Mouse (Mus musculus) urinary bladder, postnatal 10 days (tissue): ENCODE data around the gene B230307C23Rik.
"Not testable (repeated sequence)": the region's sequence is repeated elsewhere in the genome, so short reads cannot be mapped to it uniquely, and the experiment has no call there.

Experiments
- DNase-seq: peaks from one replicate; pipeline ENCODE4 v3.0.0; 2022; ENCODE audit warnings: low spot score

Gene B230307C23Rik

GRCm38 (mm10) chr16:98022081-98022480, 25.0 kb downstream of the B230307C23Rik start:
- DNase-seq = no peak

DNA sequence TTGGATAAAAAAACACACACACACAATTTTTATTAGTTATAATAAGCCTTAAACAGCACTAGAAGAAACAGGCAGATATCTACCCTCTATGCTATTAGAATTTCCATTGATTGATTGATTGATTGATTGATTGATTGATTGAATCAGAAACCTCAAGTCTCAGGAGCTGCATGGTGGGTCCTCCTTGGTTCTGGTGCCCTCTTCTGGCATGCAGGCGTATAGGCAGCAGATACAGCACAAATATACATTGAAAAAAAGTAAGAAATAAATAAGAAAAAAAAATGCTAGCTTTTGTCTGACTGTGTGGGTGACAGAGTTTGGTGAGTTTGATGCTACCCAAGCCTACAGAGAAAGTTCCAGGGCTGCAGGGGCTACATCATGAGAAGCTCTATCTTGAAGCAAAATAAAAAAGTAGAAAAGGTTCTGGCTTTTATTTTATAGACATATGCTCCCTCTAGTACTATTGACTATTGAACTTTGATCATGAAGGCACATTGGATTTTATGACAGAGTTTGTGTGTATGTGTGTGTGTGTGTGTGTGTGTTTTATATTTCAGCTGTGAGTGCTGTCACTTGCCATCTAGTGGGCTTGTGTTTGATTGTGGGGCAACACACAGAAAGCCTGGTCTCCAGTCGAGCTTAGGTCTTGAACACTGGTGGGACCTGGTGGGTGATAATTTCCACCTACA, 25.7 kb downstream of the B230307C23Rik start:
- no peak for DNase-seq

DNA sequence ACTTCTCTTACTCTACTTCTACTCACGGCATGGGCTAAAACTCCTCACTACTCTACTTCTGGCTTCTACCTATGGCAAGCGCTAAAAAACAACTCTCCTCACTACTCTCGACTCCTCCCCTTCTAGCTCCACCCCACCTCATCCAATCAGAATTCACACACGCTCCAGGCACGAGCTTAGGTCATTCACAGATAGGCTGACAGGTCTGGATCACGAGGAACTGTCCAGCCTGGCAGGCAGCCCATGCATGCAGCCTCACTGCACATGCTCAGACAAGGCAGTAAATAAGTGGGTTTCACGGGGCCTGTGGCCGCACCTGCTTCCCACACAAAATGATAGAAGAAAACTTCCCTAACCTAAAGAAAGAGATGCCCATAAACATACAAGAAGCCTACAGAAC, 29.1 kb downstream of the B230307C23Rik start:
- not testable (repeated sequence) for DNase-seq

- not testable (repeated sequence) for DNase-seq
Measured at GRCm38 (mm10) chr16:98034971-98035370, 37.9 kb downstream of the B230307C23Rik start.

- no peak for DNase-seq
Measured at GRCm38 (mm10) chr16:98041676-98042075, 44.6 kb downstream of the B230307C23Rik start.

- not testable (repeated sequence) for DNase-seq
Measured at GRCm38 (mm10) chr16:98079382-98079781, 82.3 kb downstream of the B230307C23Rik start.

DNA sequence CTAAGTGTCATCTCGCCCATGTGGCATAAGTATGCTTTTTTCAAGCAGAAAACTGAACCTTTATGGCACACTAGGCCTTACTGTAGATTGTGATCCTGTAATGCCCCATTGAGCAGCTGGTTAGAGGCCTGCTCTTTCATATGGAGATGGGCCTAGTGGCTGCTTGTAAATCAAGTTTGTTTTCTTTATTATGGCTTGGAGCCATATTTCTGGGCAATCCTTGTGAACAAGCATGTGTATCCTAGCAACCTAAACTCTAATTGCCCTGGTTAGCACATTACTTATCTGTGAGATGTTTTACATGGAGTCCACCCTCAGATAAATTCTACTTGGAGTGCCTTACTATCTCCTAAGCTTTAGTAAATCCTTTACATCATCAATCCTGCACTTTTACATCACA, 84.0 kb downstream of the B230307C23Rik start:
- not testable (repeated sequence) for DNase-seq
